Mouse (Mus musculus): ENCODE data around the gene Dgcr6. TPM values are rescaled to one million over a fixed set of nuclear protein-coding genes. Genes with fewer than 3 reads are reported as not detected.

The Dgcr6 gene
- total RNA-seq, 2 experiments from 2014 or later: 26.6 to 28.5 TPM

GRCm38 (mm10) chr16:18066060-18067009 is 13.7 kb downstream of the Dgcr6 start:
- intact Hi-C loops (cut with DNase I; ENCODE audit: low total_unique reads): no loop called here

GRCm38 (mm10) chr16:18068653-18069376 is 16.2 kb downstream of the Dgcr6 start:
- DNase-seq: no peak
- intact Hi-C loops (cut with DNase I; ENCODE audit: low total_unique reads): no loop called here

More at GRCm38 (mm10) chr16:18066060-18067009, 13.7 kb downstream of the Dgcr6 start:
- peak; percentile 93 for DNase-seq

DNA sequence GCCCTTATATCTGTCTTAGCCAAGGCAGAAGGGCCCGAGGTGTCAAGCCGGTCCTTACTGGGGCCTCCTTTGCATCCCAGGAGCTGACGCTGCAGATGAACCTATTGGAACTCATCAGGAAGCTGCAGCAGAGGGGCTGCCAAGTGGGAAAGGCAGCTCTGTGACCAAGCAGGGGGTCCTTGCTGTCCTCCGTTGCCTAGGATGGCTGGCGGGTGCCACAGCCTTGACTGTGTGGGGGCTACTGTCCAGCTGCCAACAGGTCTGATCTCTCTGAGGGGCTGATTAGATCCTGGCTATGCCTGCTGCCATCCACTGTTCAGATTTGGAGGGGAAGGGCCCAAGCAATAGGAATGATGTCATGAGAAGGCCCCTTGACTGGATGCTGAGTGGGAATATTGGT is 18.1 kb downstream of the Dgcr6 start:
- DNase-seq: no peak
- intact Hi-C loops (cut with DNase I; ENCODE audit: low total_unique reads): no loop called here

GRCm38 (mm10) chr16:18072089-18072488 is 19.4 kb downstream of the Dgcr6 start:
- intact Hi-C loops (cut with DNase I; ENCODE audit: low total_unique reads): no loop called here
- DNase-seq: no peak

DNA sequence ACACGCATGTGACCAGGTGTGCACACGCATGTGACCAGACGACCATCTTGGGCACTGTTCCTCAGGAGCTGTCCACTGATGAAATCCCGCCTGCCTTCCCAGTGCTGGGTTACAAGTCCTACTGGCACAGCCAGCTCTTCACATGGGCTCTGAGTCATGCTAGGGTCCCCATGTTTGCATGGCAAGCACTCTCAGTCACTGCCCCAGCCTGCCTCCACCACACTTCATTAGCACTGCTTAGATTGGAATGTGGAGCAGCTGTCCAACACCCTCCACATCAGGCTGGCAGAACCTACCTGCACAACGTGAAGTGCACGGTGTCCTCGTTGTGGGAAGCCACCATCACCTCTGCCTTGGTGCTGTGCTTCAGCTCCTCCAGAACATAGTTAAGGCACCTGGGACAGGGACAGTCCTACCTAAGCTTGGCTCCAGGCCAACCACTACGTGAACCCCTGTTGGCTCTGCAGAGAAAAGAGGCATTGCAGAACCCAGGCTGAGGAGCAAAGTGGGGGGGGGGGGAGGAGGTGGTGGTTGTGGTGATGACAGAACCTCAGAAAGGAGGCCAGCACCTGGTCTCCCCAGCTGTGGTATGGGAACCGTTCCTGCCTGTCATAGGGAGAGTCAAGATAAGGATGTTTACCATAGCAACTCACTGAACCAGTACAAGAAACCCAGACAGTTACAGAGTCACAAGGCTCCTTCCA is 20.8 kb downstream of the Dgcr6 start:
- DNase-seq: no peak
- intact Hi-C loops (cut with DNase I; ENCODE audit: low total_unique reads): no loop called here

DNA sequence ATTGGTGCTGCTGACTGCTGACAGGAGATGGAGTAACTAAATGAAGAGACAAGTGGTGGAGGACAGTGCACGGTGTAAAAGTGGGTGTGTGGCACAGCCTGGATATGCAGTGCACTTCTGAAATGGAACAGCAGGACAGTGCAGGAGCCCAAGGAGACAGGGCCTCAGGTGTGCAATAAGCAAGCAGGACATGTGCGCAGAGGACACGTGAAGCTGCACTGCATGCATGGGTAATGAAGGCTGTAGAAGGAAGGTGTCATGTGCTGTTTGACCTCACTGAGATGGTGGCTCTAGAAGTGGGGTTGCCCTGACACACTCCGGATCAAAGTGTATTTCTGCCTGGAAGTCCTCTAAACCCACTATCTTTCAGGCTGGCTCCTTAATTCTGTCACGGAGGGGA is 22.0 kb downstream of the Dgcr6 start:
- DNase-seq: no peak
- intact Hi-C loops (cut with DNase I; ENCODE audit: low total_unique reads): no loop called here

- intact Hi-C loops (cut with DNase I; ENCODE audit: low total_unique reads): no loop called here
- no peak for DNase-seq
These were observed 22.5 kb downstream of the Dgcr6 start for GRCm38 (mm10) chr16:18075201-18075600.

GRCm38 (mm10) chr16:18078314-18079015 is 25.8 kb downstream of the Dgcr6 start:
- no peak for DNase-seq

GRCm38 (mm10) chr16:18079300-18079699 is 26.6 kb downstream of the Dgcr6 start:
- intact Hi-C loops (cut with DNase I; ENCODE audit: low total_unique reads): no loop called here

More at GRCm38 (mm10) chr16:18078314-18079015, 25.8 kb downstream of the Dgcr6 start:
- intact Hi-C loops (cut with DNase I; ENCODE audit: low total_unique reads): no loop called here

DNA sequence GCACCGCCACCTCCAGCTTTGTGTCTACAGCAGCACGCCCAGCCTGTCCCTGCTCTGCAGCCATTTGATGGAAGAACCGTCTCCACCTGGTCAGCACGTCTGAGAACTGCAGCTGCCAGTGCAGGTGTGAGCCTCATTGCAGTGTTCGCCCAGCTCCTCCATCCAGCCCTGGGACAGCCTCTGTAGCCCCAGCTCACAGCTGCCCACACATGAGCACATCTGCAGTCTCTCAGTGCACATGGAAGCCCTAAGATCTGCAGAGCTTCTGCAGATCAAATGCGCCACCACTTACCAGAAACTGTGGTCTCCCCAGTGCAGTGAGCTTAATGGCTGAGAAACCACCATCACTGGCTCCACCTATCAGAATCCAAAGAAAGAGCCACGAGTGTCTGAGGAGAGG is 27.5 kb downstream of the Dgcr6 start:
- intact Hi-C loops (cut with DNase I; ENCODE audit: low total_unique reads): no loop called here
- no peak for DNase-seq

More at GRCm38 (mm10) chr16:18079300-18079699, 26.6 kb downstream of the Dgcr6 start:
- no peak for DNase-seq

- no peak for DNase-seq
- intact Hi-C loops (cut with DNase I; ENCODE audit: low total_unique reads): no loop called here
These were observed 28.6 kb downstream of the Dgcr6 start for GRCm38 (mm10) chr16:18081149-18081827.

- intact Hi-C loops (cut with DNase I; ENCODE audit: low total_unique reads): no loop called here
These were observed 29.6 kb downstream of the Dgcr6 start for GRCm38 (mm10) chr16:18082291-18082690.

GRCm38 (mm10) chr16:18083231-18083951 is 30.7 kb downstream of the Dgcr6 start:
- intact Hi-C loops (cut with DNase I; ENCODE audit: low total_unique reads): no loop called here

More at GRCm38 (mm10) chr16:18082291-18082690, 29.6 kb downstream of the Dgcr6 start:
- DNase-seq: no peak

DNA sequence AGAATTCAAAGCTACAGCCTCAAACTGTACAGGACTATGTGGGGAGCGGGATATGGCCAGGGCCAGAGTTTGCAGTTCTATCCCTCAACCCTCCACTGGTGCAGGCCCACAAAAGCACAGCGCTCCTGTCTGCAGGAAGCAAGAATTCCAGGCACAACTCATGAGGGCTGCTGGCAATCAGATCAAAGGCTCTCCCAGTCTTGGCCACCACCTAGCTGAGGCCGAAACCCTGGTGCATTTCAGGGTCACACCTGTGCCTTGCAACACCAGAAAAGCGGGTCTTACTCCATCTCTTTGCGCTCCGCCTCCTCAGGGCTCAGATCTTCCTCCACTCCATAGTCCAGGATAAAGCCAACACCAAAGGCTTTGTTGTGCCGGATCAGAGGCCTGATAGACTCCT is 31.6 kb downstream of the Dgcr6 start:
- intact Hi-C loops (cut with DNase I; ENCODE audit: low total_unique reads): no loop called here
- no peak for DNase-seq

More at GRCm38 (mm10) chr16:18083231-18083951, 30.7 kb downstream of the Dgcr6 start:
- DNase-seq: peak; percentile 55

- DNase-seq: no peak
- intact Hi-C loops (cut with DNase I; ENCODE audit: low total_unique reads): no loop called here
These were observed 34.4 kb downstream of the Dgcr6 start for GRCm38 (mm10) chr16:18087101-18087500.

- no peak for DNase-seq
- intact Hi-C loops (cut with DNase I; ENCODE audit: low total_unique reads): no loop called here
These were observed 43.7 kb downstream of the Dgcr6 start for GRCm38 (mm10) chr16:18096348-18096747.

- intact Hi-C loops (cut with DNase I; ENCODE audit: low total_unique reads): no loop called here
These were observed 50.2 kb downstream of the Dgcr6 start for GRCm38 (mm10) chr16:18102816-18103215.

DNA sequence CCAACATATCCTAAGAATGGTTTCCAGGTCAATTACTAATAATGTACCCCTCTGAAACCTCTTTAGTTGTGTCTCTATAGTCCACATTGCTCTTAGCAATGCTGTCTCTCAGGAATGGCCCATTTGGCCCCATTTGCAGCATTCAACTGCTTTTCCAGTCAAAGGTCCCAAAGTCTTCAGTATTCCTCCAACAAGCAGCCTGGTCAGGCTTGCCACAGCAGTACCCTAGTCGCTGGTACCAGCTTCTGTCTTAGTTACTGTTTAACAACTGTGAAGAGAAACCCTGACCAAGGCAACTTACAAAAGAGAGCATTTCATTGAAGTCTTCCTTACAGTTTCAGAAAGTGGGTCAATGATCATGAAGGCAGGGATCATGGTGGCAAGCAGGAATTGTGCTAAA is 50.7 kb downstream of the Dgcr6 start:
- no peak for DNase-seq
- intact Hi-C loops (cut with DNase I; ENCODE audit: low total_unique reads): no loop called here

More at GRCm38 (mm10) chr16:18102816-18103215, 50.2 kb downstream of the Dgcr6 start:
- no peak for DNase-seq
